Mouse (Mus musculus): ENCODE results near the gene Sh3bgrl. TPM values are rescaled to one million over a fixed set of nuclear protein-coding genes. Genes with fewer than 3 reads are reported as not detected.

Gene Sh3bgrl
- total RNA-seq, 2 experiments from 2014 or later, result 121 to 128 TPM

DNA sequence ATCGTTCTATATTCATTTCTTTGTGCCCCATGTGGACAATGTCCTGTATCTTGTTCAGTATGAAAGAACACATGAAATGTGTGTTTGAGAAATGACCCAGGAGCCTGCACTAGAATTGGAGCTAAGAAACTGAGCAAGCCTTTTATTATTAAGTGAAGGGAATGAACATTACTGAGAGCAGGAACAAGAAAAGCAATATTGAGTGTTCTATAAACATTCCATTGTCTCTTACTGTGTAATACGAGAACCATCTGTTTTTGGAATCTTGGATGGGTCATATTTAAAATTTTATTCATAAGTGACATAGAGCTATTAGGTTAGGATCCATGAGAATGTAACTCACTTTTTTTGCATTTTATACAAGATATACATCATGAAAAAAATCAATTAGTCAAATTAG is 36.7 kb downstream of the Sh3bgrl start:
- no peak for DNase-seq

DNA sequence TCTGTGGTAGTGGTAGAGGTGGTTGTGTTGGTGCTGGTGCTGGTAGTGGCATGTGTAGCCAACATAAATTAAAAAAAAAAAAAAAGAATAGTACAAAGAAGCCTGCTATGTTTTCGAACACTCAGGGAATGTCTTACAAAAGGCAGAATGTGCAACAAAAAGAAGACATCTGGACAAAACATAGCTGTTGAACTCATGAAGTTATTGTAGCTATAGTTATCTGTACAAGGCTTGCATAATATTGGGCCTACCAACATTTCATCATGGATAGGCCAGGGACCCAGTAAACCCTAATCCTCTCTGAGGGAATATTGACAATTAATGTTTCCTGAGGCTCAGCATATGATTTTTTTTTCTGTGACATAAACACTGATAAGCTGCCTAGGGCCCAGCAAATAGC is 37.3 kb downstream of the Sh3bgrl start:
- DNase-seq, result no peak

- no peak for DNase-seq
Measured at GRCm38 (mm10) chrX:109133500-109133899, 38.3 kb downstream of the Sh3bgrl start.

GRCm38 (mm10) chrX:109136306-109136705 is 41.1 kb downstream of the Sh3bgrl start:
- no peak for DNase-seq

DNA sequence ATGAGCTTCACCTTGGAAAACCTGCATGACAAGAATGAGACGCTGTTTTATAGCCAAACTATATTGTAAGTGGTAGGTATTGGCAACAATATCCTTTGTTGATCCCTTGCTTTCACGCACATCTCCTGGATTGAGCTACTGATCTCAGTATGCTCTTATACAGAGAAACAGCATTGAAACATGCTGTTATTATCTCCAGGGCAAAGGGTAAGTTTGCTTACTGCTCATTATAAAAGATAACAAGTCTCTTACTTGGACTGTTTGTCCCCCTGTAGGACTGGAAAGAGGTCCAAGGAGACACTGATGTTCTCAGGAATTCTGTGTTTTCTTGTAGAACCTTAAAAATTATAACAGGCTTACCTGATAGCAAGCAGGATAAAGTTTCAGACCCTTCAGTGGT is 41.7 kb downstream of the Sh3bgrl start:
- DNase-seq, result no peak

DNA sequence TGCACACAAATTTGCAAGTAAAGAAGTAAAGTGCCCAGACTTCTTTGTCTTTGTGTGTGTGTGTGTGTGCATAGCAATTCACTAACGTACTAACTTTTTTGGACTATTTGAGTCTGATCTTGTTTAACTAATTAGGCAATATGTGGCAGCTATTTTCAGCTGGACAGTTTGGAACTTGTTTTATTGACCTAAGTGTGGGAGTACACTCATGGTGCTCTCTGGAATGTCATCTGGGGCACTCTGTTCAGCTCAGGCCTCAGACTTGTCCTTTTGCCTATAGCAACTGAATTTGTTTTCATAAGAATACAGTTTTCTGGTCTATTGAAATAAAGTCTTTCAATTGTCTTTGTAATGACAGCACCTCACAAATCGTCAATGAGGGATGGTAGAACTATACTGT is 42.1 kb downstream of the Sh3bgrl start:
- no peak for DNase-seq

DNA sequence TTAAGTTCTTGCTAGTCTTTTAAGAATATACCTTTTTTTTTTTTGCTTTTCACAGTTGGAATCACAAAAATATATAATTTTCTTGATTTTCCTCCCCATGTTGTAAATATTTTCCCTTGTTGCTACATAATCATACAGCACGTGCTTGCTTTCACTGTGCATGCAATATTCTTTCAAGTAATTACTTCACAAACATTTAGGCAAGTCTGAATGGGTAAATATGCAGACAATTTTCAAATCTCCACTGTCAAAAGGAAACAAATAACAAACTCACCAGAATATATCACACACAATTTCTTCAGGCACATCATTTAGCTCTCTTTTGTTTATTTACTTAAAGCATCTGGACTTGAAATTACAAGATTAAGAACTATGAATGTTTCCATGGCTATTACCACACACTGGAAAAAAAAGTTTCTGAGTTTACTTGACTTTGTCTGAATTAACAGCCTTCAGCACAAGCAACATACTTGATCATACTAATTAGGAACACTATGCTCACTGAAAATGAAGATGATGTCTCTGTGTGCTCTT is 46.2 kb downstream of the Sh3bgrl start:
- DNase-seq, result no peak

GRCm38 (mm10) chrX:109142281-109142680 is 47.1 kb downstream of the Sh3bgrl start:
- no peak for DNase-seq

DNA sequence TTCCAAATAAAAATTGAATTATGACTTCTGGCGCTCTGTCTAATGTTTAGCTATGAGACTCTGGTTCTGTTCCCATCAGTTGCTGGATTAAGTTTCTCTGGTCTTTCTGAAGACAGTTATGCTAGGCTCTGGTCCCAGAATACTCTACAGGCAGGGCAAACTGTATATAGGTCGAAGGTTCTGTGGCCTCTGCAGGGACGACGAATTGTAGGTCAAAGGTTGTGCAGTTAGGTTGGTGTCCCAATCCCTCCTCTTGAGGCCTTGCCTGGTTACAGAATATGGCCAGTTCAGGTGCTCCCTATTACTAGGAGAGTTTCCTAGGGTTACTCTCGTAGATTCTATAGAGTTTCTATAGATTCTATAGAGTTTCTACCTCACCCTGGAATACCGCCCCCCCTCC is 50.6 kb downstream of the Sh3bgrl start:
- peak; percentile 15 for DNase-seq

DNA sequence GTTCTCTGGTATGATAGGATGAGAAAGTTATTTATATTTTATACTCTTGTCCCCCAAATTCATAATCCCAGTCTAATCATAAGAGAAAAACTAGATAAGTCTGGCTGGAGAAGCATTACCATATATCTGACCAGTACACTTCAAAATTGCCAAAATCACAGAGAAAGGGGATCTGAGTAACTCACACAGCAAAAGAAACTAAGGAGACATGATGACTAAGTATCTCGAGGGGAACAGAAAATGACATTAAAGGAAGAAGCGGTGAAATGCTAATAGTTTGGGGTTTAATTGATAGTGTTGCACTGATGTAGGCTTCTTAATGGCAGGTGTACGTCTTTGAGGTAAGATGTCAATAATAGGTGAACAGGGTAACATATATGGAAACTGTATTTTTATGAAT is 51.9 kb downstream of the Sh3bgrl start:
- no peak for DNase-seq

GRCm38 (mm10) chrX:109151228-109151627 is 56.1 kb downstream of the Sh3bgrl start:
- no peak for DNase-seq

DNA sequence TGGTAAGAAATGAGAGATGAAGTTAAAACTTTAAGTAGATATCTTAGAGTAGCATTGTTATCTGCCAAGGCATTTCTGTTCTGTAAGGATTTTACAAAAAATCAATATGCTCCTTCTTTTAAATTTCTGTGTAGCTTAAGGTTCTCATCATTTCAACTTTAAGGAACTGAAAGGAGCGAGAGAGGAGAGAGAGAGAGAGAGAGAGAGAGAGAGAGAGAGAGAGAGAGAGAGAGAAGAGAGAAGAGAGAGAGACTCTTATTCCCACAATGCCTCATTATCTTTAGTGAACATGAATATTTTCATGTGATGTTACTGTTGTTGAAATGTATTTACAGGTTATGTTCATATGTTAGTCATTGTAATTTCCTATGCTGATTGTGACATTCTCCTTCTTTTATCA is 65.2 kb downstream of the Sh3bgrl start:
- DNase-seq, result no peak

DNA sequence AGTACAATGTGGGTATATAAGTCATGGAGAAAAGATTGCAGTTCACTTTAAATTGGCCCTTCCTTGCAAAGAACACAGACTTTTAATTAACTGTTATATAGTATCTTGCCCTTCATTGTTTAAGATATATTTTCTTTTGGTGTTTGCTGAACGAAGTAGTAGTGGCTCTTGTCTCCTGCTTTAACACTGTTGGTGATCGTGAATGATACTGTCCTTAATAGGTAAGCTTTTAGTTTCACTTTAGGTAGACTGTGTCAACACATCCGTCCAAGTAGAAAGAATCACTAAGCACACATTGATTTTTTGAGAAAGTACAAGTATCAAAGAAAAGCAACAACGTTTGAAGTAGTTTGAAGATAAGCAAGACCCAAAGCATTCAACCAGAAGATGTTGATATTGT is 65.7 kb downstream of the Sh3bgrl start:
- no peak for DNase-seq

DNA sequence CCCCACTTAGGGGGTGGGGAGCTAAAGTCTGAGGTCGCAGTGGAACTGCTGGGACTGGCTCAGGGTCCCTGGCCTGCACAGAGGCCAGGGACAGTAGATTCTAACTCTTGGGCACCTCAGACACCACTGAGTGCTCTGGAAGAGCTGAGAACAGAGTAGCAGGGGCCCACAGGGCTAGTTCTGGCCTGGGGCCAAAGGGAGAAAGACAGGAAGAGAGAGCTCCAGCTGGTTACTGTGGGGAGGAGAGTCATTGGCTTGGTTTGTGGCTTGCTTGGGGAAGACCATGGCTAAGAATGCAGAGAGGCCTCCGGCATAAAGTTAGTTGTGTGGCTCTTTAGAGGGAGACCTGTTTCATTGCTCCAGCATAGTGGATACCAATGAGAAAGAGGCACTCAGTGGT is 79.9 kb downstream of the Sh3bgrl start:
- DNase-seq, result no peak

DNA sequence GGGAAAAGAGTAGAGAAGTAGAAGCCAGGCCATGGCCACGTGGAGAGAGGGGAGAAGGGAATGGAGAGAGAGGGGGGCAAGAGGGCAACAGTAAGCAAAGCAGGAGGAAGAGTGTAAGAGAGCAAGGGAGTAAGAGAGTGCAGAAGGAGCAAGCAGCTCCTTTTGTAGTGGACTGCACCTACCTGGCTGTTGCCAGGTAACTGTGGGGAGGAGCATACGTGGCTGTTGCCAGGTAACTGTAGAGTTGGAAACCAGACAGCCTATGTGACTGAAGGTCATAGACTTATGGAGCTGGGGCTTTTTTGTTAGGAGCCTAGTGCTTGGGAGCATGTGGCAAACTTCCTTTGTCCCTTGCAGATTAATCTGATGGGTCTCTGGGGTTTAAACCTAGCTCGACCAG is 80.3 kb downstream of the Sh3bgrl start:
- no peak for DNase-seq

DNA sequence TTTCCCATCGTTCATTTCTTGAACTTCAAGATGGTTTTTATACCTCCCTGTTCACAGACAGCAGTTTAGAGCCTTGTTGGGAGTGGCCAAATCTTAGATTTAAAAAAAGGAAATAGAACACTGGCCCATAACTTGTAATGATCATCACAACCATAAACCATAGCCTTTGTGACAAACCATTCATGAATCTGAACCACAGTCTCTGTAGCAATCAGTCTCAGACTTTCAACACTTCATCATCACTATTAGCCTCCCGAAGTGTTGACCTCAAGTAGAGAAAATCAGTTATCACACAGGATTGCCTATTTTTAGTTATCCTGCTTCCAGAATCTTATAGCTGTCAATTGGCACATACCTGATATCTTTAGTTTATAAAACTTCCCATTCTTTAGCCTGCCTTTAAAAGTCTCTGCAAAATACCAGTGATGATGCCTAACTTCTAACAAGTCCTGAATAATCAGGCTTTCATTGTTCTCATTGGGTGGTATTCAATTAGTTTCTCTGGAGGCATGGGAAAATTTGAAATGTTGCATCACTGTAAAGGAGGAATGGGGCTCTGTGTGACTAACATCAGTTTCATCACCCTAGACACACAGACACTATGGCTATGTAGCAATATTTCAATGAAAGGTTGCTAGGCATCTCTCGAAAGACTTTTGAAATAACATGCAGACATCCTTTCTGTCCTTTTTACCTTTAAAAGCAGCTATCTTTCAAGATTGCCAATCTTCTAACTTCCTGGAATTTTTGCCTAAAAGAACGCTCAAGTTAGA is 89.7 kb downstream of the Sh3bgrl start:
- no peak for DNase-seq

DNA sequence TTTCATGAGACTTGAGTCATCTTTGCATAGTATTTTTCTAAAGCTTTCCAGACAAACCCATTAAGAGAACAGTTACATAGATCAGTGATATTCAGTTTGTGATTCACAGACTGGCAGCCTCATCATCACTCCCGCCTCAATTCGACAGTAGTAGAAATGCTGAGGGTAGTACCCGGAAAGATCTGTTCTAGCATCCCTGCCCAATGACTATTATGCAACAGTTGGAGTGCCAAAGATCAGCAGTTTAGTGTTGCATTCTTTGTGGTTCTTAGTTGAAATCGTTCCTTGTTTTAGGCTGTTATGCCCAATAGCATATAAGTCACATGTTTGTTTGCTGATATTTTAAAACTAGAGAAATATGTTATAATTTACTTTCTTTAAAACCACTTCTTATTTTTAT is 94.4 kb downstream of the Sh3bgrl start:
- no peak for DNase-seq

DNA sequence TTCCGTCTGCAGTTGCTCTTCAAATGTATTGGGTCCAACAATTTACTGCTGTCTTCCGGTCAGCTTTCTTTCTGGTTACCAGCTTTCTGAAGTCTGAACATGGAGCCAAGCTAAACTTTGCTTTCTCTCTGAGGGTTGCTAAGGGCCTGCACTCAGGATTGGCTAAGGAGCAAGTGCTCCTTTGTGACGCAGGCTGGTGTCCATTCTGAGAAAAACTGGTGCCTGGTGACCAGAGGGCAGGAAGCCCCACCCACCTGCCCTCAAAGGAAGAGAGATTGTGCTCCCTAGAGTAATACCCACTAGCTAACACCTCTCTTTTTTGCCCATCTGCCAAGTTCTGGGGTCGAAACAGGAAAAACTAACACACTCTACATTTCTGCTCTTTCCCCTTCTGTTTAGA is 95.8 kb downstream of the Sh3bgrl start:
- DNase-seq, result peak; percentile 14

DNA sequence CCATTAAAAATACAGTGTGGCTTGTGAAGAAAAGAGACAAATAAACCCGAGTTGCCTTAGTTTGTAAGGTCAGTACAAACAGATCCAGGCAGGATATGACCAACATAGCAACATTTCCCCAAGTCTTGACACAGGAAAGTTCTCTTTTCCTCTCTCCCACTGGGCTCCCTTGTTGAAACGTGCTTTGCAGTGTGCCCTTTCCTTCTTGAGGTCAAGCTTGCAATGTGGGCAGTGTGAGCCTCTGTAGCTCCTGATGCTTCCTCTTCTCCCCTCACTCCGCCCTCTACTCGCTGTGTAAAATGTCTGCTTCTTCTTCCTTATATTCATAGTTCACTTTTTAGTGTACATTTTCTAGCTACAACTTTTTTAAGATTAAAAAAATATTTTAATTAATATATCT is 96.3 kb downstream of the Sh3bgrl start:
- DNase-seq, result peak; percentile 3

DNA sequence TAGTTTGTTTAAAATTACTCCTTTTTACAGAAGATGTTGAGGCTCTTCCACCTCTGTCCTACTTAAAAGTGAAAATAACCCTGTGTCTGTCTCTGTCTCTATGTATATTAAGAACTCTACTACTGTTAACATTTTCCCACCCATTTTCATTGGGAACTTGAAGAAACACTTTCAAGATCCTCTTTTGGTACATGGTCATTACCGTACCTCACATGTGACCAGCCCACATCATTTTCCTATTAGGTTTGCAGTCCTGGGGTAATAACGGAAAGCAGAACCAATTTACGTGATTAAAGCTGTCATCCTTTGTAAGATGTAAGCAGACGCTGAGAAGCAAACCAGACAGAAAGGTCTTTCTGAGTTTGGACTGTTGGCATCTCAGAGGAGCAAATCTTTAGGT is 101.3 kb downstream of the Sh3bgrl start, which contains the start of gene Gm6377:
Gene Gm6377, plus strand, starts transcription at position 289 of the 400 bp plus-strand sequence.
- DNase-seq, result no peak

- DNase-seq, result no peak
Measured at GRCm38 (mm10) chrX:109207843-109208242, 112.7 kb downstream of the Sh3bgrl start.

- no peak for DNase-seq
Measured at GRCm38 (mm10) chrX:109228720-109229119, 133.6 kb downstream of the Sh3bgrl start.

- no peak for DNase-seq
Measured at GRCm38 (mm10) chrX:109235383-109236036, 140.3 kb downstream of the Sh3bgrl start.

- DNase-seq, result no peak
Measured at GRCm38 (mm10) chrX:109238163-109238562, 143.0 kb downstream of the Sh3bgrl start.

Measured in adrenal gland, postnatal 10 days (tissue).